Mouse (Mus musculus) heart, embryonic 14.5 days (tissue): ENCODE data around the gene Elmo3. TPM values are rescaled to one million over a fixed set of nuclear protein-coding genes. Genes with fewer than 3 reads are reported as not detected.
A peak's percentile ranks its signal among the peaks of the same experiment; 100 is the strongest.

Source experiments
- microRNA counts: library from miRNA; unstranded; fragments of <30 nt; microRNA quantifications from one replicate; lab custom pipeline; 2016
- microRNA-seq: library from miRNA; unstranded; fragments of <30 nt; microRNA quantifications from one replicate; pipeline ENCODE4, GENCODE M21; 2016
- polyA plus RNA-seq: library from polyadenylated mRNA; unstranded; fragments of >200 nt; fragmentation: Nextera tagmentation; extraction: Ambion mirVana; gene quantifications from 2 replicates; pipeline ENCODE4 v1.2.1, GENCODE M21; 2014

Gene Elmo3
- polyA plus RNA-seq, 1 experiment from 2014 or later, result 3.4 TPM

MicroRNAs within 50 kb of the gene (microRNA counts, 519-probe panel; counts per million panel counts)
- 3,516 counts per million, percentile 73 among the panel's probes with 10 or more counts for microRNA mmu-miR-328 (lab: Ali Mortazavi, UCI)

Small RNA genes within 50 kb of the gene (microRNA-seq; reads per million reads assigned to microRNA genes)
- gene Gm27320 (not detected), gene Mir328 (418 reads per million, percentile 70 among the genes with 10 or more reads in this experiment)

Other genes with a start within 250 kb of the Elmo3 start
- gene Ces3b, start 221.8 kb upstream of the Elmo3 start, polyA plus RNA-seq, result 0.12 TPM in 2 replicates
- gene Ces4a, start 173.8 kb upstream of the Elmo3 start, polyA plus RNA-seq, result not detected in 2 replicates
- 52.3 and 52.9 TPM in 2 replicates for gene Cbfb, start 134.9 kb upstream of the Elmo3 start, polyA plus RNA-seq
- gene D230025D16Rik, start 80.5 kb upstream of the Elmo3 start, polyA plus RNA-seq, result 21.2 and 21.8 TPM in 2 replicates
- 11.5 and 15.0 TPM in 2 replicates for gene B3gnt9, start 50.4 kb upstream of the Elmo3 start, polyA plus RNA-seq
- 15.2 and 18.0 TPM in 2 replicates for gene Tradd, start 41.0 kb upstream of the Elmo3 start, polyA plus RNA-seq
- 2.9 and 4.0 TPM in 2 replicates for gene Fbxl8, start 41.0 kb upstream of the Elmo3 start, polyA plus RNA-seq
- 0.27 TPM in 1 of 2 replicates, not detected in the other for gene Hsf4, start 35.8 kb upstream of the Elmo3 start, polyA plus RNA-seq
- gene Nol3, start 29.5 kb upstream of the Elmo3 start, polyA plus RNA-seq, result 2.9 and 3.4 TPM in 2 replicates
- 4.0 and 7.2 TPM in 2 replicates for gene 4931428F04Rik, start 15.7 kb upstream of the Elmo3 start, polyA plus RNA-seq
- 13.7 and 14.7 TPM in 2 replicates for gene Exoc3l, start 9.5 kb upstream of the Elmo3 start, polyA plus RNA-seq
- 50.3 and 51.3 TPM in 2 replicates for gene E2f4, start 7.9 kb upstream of the Elmo3 start, polyA plus RNA-seq
- gene Lrrc29, start 20.7 kb downstream of the Elmo3 start, polyA plus RNA-seq, result 1.2 and 1.4 TPM in 2 replicates
- 81.1 and 88.6 TPM in 2 replicates for gene Tmem208, start 20.8 kb downstream of the Elmo3 start, polyA plus RNA-seq
- gene Fhod1, start 42.4 kb downstream of the Elmo3 start, polyA plus RNA-seq, result 2.2 and 2.3 TPM in 2 replicates
- gene Slc9a5, start 43.2 kb downstream of the Elmo3 start, polyA plus RNA-seq, result 0.90 and 1.3 TPM in 2 replicates
- gene Plekhg4, start 67.7 kb downstream of the Elmo3 start, polyA plus RNA-seq, result 0.11 and 0.23 TPM in 2 replicates
- not detected in 2 replicates for gene Kctd19, start 107.9 kb downstream of the Elmo3 start, polyA plus RNA-seq
- gene Lrrc36, start 108.0 kb downstream of the Elmo3 start, polyA plus RNA-seq, result 0.12 and 0.38 TPM in 2 replicates
- gene Tppp3, start 165.9 kb downstream of the Elmo3 start, polyA plus RNA-seq, result 11.6 and 15.3 TPM in 2 replicates
- 21.8 and 24.5 TPM in 2 replicates for gene Zdhhc1, start 191.3 kb downstream of the Elmo3 start, polyA plus RNA-seq
- gene Hsd11b2, start 213.2 kb downstream of the Elmo3 start, polyA plus RNA-seq, result 0.46 and 0.59 TPM in 2 replicates